Mouse (Mus musculus) intestine, embryonic 14.5 days (tissue): ENCODE measurements at regions not wholly inside any gene's neighbourhood (a gene's known extent, or its start where the extent isn't known, plus 50 kb on each side); places are given as distances from the start of the nearest gene placed in this dataset.

Experiments
- ATAC-seq: fragments of 200-750 bp; cut with Nextera tagmentation; replicated peaks from 2 replicates; pipeline ENCODE4 v1.8.0; 2017; ENCODE audit warnings: low read depth, moderate number of reproducible peaks, moderate TSS enrichment, moderate library complexity; ENCODE audit not compliant: low FRiP score, low TSS enrichment
- DNase-seq: peaks from one replicate; pipeline ENCODE4 v3.0.0-alpha.2; 2018; ENCODE audit warnings: low spot score
- H3K27ac ChIP-seq: fragments of 300-500 bp; sonication (generic); 2 replicates; pipeline ENCODE4 v1.5.1; 2014; ENCODE audit warnings: low read depth, mild to moderate bottlenecking, control low read depth
- H3K27me3 ChIP-seq: fragments of 300-500 bp; sonication (generic); replicated peaks from 2 replicates; pipeline ENCODE4 v1.6.1; 2014; ENCODE audit warnings: low read length, control low read depth; ENCODE audit not compliant: control insufficient read depth, insufficient read depth
- H3K36me3 ChIP-seq: fragments of 300-500 bp; sonication (generic); 2 replicates; pipeline ENCODE4 v1.6.1; 2014; ENCODE audit warnings: low read length, control low read depth; ENCODE audit not compliant: control insufficient read depth, insufficient read depth
- H3K4me1 ChIP-seq: fragments of 300-500 bp; sonication (generic); replicated peaks from 2 replicates; pipeline ENCODE4 v1.6.1; 2014; ENCODE audit warnings: low read length, control low read depth, mixed read lengths; ENCODE audit not compliant: control insufficient read depth, insufficient read depth
- H3K4me2 ChIP-seq: fragments of 300-500 bp; sonication (generic); 2 replicates; pipeline ENCODE4 v1.6.1; 2014; ENCODE audit warnings: low read length
- H3K4me3 ChIP-seq: fragments of 300-500 bp; sonication (generic); 2 replicates; pipeline ENCODE4 v1.5.1; 2014; ENCODE audit warnings: low read depth, low read length, control low read depth, mixed read lengths
- H3K9ac ChIP-seq: fragments of 300-500 bp; sonication (generic); 2 replicates; pipeline ENCODE4 v1.6.1; 2014; ENCODE audit warnings: mild to moderate bottlenecking, low read length
- H3K9me3 ChIP-seq: fragments of 300-500 bp; sonication (generic); 2 replicates; pipeline ENCODE4 v1.6.1; 2016; ENCODE audit warnings: low read length, control low read depth; ENCODE audit not compliant: control insufficient read depth
- WGBS: fragments of 180-500 bp; shearing (Covaris S2); extraction: QIAGEN DNeasy Blood & Tissue Kit; methylation state at CpG from one replicate; pipeline ENCODE4 v1.1.7; 2014; 5-methylcytosine and 5-hydroxymethylcytosine counted together

- no peaks in the 10 kb centered on the region for H3K27me3 ChIP-seq
- no peak for DNase-seq
- H3K4me2 ChIP-seq: no peak overlapping the region
- H3K4me1 ChIP-seq: peaks cover 4% of the 10 kb centered on the region; the same call in 1 of the 2 replicates
- H3K9ac ChIP-seq: no peak overlapping the region
- no peak for ATAC-seq
- 61% methylated on average over 5 of the region's 5 CpGs for WGBS
- no peaks in the 10 kb centered on the region for H3K36me3 ChIP-seq
- H3K9me3 ChIP-seq: no peaks in the 10 kb centered on the region
- H3K4me3 ChIP-seq: no peak overlapping the region
- H3K27ac ChIP-seq: no peak overlapping the region
Observed at GRCm38 (mm10) chr2:50750799-50751198, 398.1 kb downstream of the Rnd3 start.

GRCm38 (mm10) chr2:50744625-50745214 lies 404.2 kb downstream of the Rnd3 start:
- no peaks in the 10 kb centered on the region for H3K9me3 ChIP-seq
- ATAC-seq: no peak
- 90% methylated on average over 13 of the region's 13 CpGs for WGBS

GRCm38 (mm10) chr2:50743785-50744258 lies 405.1 kb downstream of the Rnd3 start:
- H3K9ac ChIP-seq: no peak overlapping the region
- ATAC-seq (no peak), DNase-seq (no peak)
- 97% methylated on average over 3 of the region's 3 CpGs for WGBS
- no peaks in the 10 kb centered on the region for H3K4me1 ChIP-seq
- H3K4me3 ChIP-seq: no peak overlapping the region
- no peak overlapping the region for H3K27ac ChIP-seq
- H3K9me3 ChIP-seq: no peaks in the 10 kb centered on the region
- H3K4me2 ChIP-seq: no peak overlapping the region
- H3K27me3 ChIP-seq: no peaks in the 10 kb centered on the region
- H3K36me3 ChIP-seq: no peaks in the 10 kb centered on the region

More at GRCm38 (mm10) chr2:50744625-50745214, 404.2 kb downstream of the Rnd3 start:
- no peaks in the 10 kb centered on the region for H3K36me3 ChIP-seq
- no peak for DNase-seq
- H3K9ac ChIP-seq: no peak overlapping the region
- no peak overlapping the region for H3K4me2 ChIP-seq
- no peak overlapping the region for H3K27ac ChIP-seq
- no peaks in the 10 kb centered on the region for H3K27me3 ChIP-seq
- H3K4me3 ChIP-seq: no peak overlapping the region
- no peaks in the 10 kb centered on the region for H3K4me1 ChIP-seq

GRCm38 (mm10) chr2:50742421-50742820 lies 406.5 kb downstream of the Rnd3 start:
- H3K9me3 ChIP-seq: no peaks in the 10 kb centered on the region
- H3K27me3 ChIP-seq: no peaks in the 10 kb centered on the region
- no peak overlapping the region for H3K4me3 ChIP-seq
- H3K9ac ChIP-seq: no peak overlapping the region
- ATAC-seq (no peak), DNase-seq (no peak)
- 69% methylated on average over 2 of the region's 2 CpGs for WGBS
- no peaks in the 10 kb centered on the region for H3K4me1 ChIP-seq
- H3K4me2 ChIP-seq: no peak overlapping the region
- H3K27ac ChIP-seq: no peak overlapping the region
- no peaks in the 10 kb centered on the region for H3K36me3 ChIP-seq

- WGBS: 76% methylated on average over 2 of the region's 2 CpGs
- H3K9me3 ChIP-seq: no peaks in the 10 kb centered on the region
- no peak overlapping the region for H3K4me3 ChIP-seq
- no peak overlapping the region for H3K9ac ChIP-seq
- ATAC-seq (no peak), DNase-seq (no peak)
- H3K4me1 ChIP-seq: no peaks in the 10 kb centered on the region
- H3K4me2 ChIP-seq: no peak overlapping the region
- no peaks in the 10 kb centered on the region for H3K36me3 ChIP-seq
- H3K27ac ChIP-seq: no peak overlapping the region
- H3K27me3 ChIP-seq: no peaks in the 10 kb centered on the region
Observed at GRCm38 (mm10) chr2:50741337-50741736, 407.6 kb downstream of the Rnd3 start.

GRCm38 (mm10) chr2:50739599-50739979 lies 409.3 kb downstream of the Rnd3 start:
- Histone ChIP-seq H3K27me3 (no peaks in the 10 kb centered on the region), H3K27ac (no peak overlapping the region), H3K4me2 (no peak overlapping the region), H3K9me3 (no peaks in the 10 kb centered on the region), H3K9ac (no peak overlapping the region), H3K36me3 (no peaks in the 10 kb centered on the region), H3K4me1 (no peaks in the 10 kb centered on the region), H3K4me3 (no peak overlapping the region)
- no peak for DNase-seq
- 91% methylated on average over 8 of the region's 8 CpGs for WGBS
- ATAC-seq: no peak

GRCm38 (mm10) chr2:50738936-50739598 lies 409.8 kb downstream of the Rnd3 start:
- WGBS: 61% methylated on average over 8 of the region's 8 CpGs

GRCm38 (mm10) chr2:50737706-50738105 lies 411.2 kb downstream of the Rnd3 start:
- Histone ChIP-seq H3K27me3 (no peaks in the 10 kb centered on the region), H3K36me3 (no peaks in the 10 kb centered on the region), H3K9ac (no peak overlapping the region), H3K4me1 (no peaks in the 10 kb centered on the region), H3K27ac (no peak overlapping the region), H3K4me3 (no peak overlapping the region), H3K9me3 (no peaks in the 10 kb centered on the region), H3K4me2 (no peak overlapping the region)
- ATAC-seq (no peak), DNase-seq (no peak)
- 80% methylated on average over 9 of the region's 9 CpGs for WGBS

More at GRCm38 (mm10) chr2:50738936-50739598, 409.8 kb downstream of the Rnd3 start:
- no peaks in the 10 kb centered on the region for H3K4me1 ChIP-seq
- no peak overlapping the region for H3K4me3 ChIP-seq
- H3K36me3 ChIP-seq: no peaks in the 10 kb centered on the region
- no peak for DNase-seq
- ATAC-seq: no peak
- H3K27me3 ChIP-seq: no peaks in the 10 kb centered on the region
- no peak overlapping the region for H3K4me2 ChIP-seq
- H3K9me3 ChIP-seq: no peaks in the 10 kb centered on the region
- no peak overlapping the region for H3K9ac ChIP-seq
- H3K27ac ChIP-seq: no peak overlapping the region

- no peak for ATAC-seq
- H3K27ac ChIP-seq: no peak overlapping the region
- H3K4me3 ChIP-seq: no peak overlapping the region
- no peaks in the 10 kb centered on the region for H3K36me3 ChIP-seq
- H3K4me1 ChIP-seq: no peaks in the 10 kb centered on the region
- DNase-seq: no peak
- no peak overlapping the region for H3K4me2 ChIP-seq
- H3K9ac ChIP-seq: no peak overlapping the region
- H3K9me3 ChIP-seq: no peaks in the 10 kb centered on the region
- H3K27me3 ChIP-seq: no peaks in the 10 kb centered on the region
- WGBS: 64% methylated on average over 11 of the region's 11 CpGs
Observed at GRCm38 (mm10) chr2:50735029-50735428, 413.9 kb downstream of the Rnd3 start.
